Mouse (Mus musculus) stomach, postnatal 0 days (tissue): Measurements from ENCODE around the gene Rab6b. TPM values are rescaled to one million over a fixed set of nuclear protein-coding genes. Genes with fewer than 3 reads are reported as not detected.
A peak's percentile ranks its signal among the peaks of the same experiment; 100 is the strongest.

Source experiments
- ATAC-seq: fragments of 200-750 bp; cut with Nextera tagmentation; 2 replicates; pipeline ENCODE4 v1.8.0; 2017; ENCODE audit not compliant: low FRiP score, low TSS enrichment
- DNase-seq: peaks from one replicate; pipeline ENCODE4 v3.0.0-alpha.2; 2016; ENCODE audit warnings: low spot score
- H3K27ac ChIP-seq: fragments of 300-500 bp; sonication (generic); replicated peaks from 2 replicates; pipeline ENCODE4 v1.5.1; 2014; ENCODE audit warnings: mild to moderate bottlenecking, control low read depth
- H3K27me3 ChIP-seq: fragments of 300-500 bp; sonication (generic); 2 replicates; pipeline ENCODE4 v1.6.1; 2014; ENCODE audit warnings: low read length; ENCODE audit not compliant: control insufficient read depth, insufficient read depth
- H3K36me3 ChIP-seq: fragments of 300-500 bp; sonication (generic); 2 replicates; pipeline ENCODE4 v1.6.1; 2014; ENCODE audit warnings: low read length, mixed read lengths; ENCODE audit not compliant: control insufficient read depth, insufficient read depth
- H3K4me1 ChIP-seq: fragments of 300-500 bp; sonication (generic); replicated peaks from 2 replicates; pipeline ENCODE4 v1.6.1; 2014; ENCODE audit warnings: antibody characterized with exemption; ENCODE audit not compliant: control insufficient read depth, insufficient read depth
- H3K4me2 ChIP-seq: fragments of 300-500 bp; sonication (generic); replicated peaks from 2 replicates; pipeline ENCODE4 v1.6.1; 2014; ENCODE audit warnings: low read depth, mild to moderate bottlenecking, control low read depth, moderate library complexity
- H3K4me3 ChIP-seq: fragments of 300-500 bp; sonication (generic); 2 replicates; pipeline ENCODE4 v1.5.1; 2014; ENCODE audit warnings: low read depth, low read length, control low read depth
- H3K9ac ChIP-seq: fragments of 300-500 bp; sonication (generic); 2 replicates; pipeline ENCODE4 v1.6.1; 2014; ENCODE audit warnings: mild to moderate bottlenecking, low read length, control low read depth, mixed read lengths
- H3K9me3 ChIP-seq: fragments of 300-500 bp; sonication (generic); 2 replicates; pipeline ENCODE4 v1.6.1; 2016; ENCODE audit warnings: low read length; ENCODE audit not compliant: control insufficient read depth
- CTCF ChIP-seq: IDR thresholded peaks from 2 replicates; pipeline ENCODE4 v1.5.1; 2016; ENCODE audit warnings: antibody characterized with exemption, low read depth, mild to moderate bottlenecking, moderate library complexity
- EP300 ChIP-seq: optimal IDR thresholded peaks from 2 replicates; pipeline ENCODE3; 2016; ENCODE audit warnings: antibody characterized with exemption
- WGBS: fragments of 180-500 bp; shearing (Covaris S2); extraction: QIAGEN DNeasy Blood & Tissue Kit; methylation state at CpG from one replicate; pipeline ENCODE4 v1.1.7; 2014; 5-methylcytosine and 5-hydroxymethylcytosine counted together
- polyA plus RNA-seq: library from polyadenylated mRNA; unstranded; fragments of >200 nt; fragmentation: Nextera tagmentation; extraction: Ambion mirVana; gene quantifications from 2 replicates; pipeline ENCODE4 v1.2.1, GENCODE M21; 2015

The Rab6b gene
- polyA plus RNA-seq, 1 experiment from 2014 or later = 4.1 TPM

- H3K4me1 ChIP-seq = no peaks in the 10 kb centered on the region
- no peaks in the 10 kb centered on the region for H3K36me3 ChIP-seq
- H3K9me3 ChIP-seq = no peaks in the 10 kb centered on the region
- ATAC-seq (no peak), DNase-seq (no peak)
- TF ChIP-seq CTCF (no peak), EP300 (no peak)
- 65% methylated on average over 5 of the region's 5 CpGs for WGBS
- H3K27me3 ChIP-seq = peaks cover 6% of the 10 kb centered on the region
- no peak overlapping the region for H3K4me3 ChIP-seq
- no peak overlapping the region for H3K4me2 ChIP-seq
- H3K27ac ChIP-seq = no peak overlapping the region
- no peak overlapping the region for H3K9ac ChIP-seq
Measured at GRCm38 (mm10) chr9:103117495-103117894, 5.9 kb downstream of the Rab6b start.

GRCm38 (mm10) chr9:103117951-103118350, 6.4 kb downstream of the Rab6b start:
- no peak for DNase-seq
- Histone ChIP-seq H3K27me3 (peaks cover 3% of the 10 kb centered on the region), H3K4me2 (no peak overlapping the region), H3K4me1 (no peaks in the 10 kb centered on the region), H3K36me3 (no peaks in the 10 kb centered on the region), H3K4me3 (no peak overlapping the region), H3K27ac (no peak overlapping the region), H3K9ac (no peak overlapping the region), H3K9me3 (no peaks in the 10 kb centered on the region)
- TF ChIP-seq CTCF (no peak), EP300 (no peak)
- 90% methylated on average over 8 of the region's 8 CpGs for WGBS
- no peak for ATAC-seq

- no peak for DNase-seq
Measured at GRCm38 (mm10) chr9:103118651-103119275, 7.2 kb downstream of the Rab6b start.

GRCm38 (mm10) chr9:103119781-103120180, 8.2 kb downstream of the Rab6b start:
- Histone ChIP-seq H3K36me3 (no peaks in the 10 kb centered on the region), H3K4me3 (no peak overlapping the region), H3K27ac (no peak overlapping the region), H3K9ac (no peak overlapping the region), H3K4me2 (no peak overlapping the region), H3K27me3 (no peaks in the 10 kb centered on the region), H3K4me1 (no peaks in the 10 kb centered on the region), H3K9me3 (no peaks in the 10 kb centered on the region)
- no peak for TF ChIP-seq EP300
- TF ChIP-seq CTCF = no peak
- WGBS = 87% methylated on average over 9 of the region's 9 CpGs
- no peak for ATAC-seq
- DNase-seq = no peak

More at GRCm38 (mm10) chr9:103118651-103119275, 7.2 kb downstream of the Rab6b start:
- Histone ChIP-seq H3K27me3 (no peaks in the 10 kb centered on the region), H3K27ac (no peak overlapping the region), H3K4me2 (no peak overlapping the region), H3K9me3 (no peaks in the 10 kb centered on the region), H3K9ac (no peak overlapping the region), H3K4me1 (no peaks in the 10 kb centered on the region), H3K36me3 (no peaks in the 10 kb centered on the region), H3K4me3 (no peak overlapping the region)
- no peak for ATAC-seq
- WGBS = 83% methylated on average over 5 of the region's 5 CpGs
- TF ChIP-seq CTCF = no peak

GRCm38 (mm10) chr9:103120231-103120630, 8.6 kb downstream of the Rab6b start:
- Histone ChIP-seq H3K27me3 (no peaks in the 10 kb centered on the region), H3K9ac (no peak overlapping the region), H3K4me3 (no peak overlapping the region), H3K4me1 (no peaks in the 10 kb centered on the region), H3K27ac (no peak overlapping the region), H3K9me3 (no peaks in the 10 kb centered on the region), H3K4me2 (no peak overlapping the region), H3K36me3 (no peaks in the 10 kb centered on the region)
- DNase-seq = peak; percentile 30
- WGBS = 38% methylated on average over 2 of the region's 2 CpGs
- TF ChIP-seq CTCF (peak; percentile 50), EP300 (no peak)
- ATAC-seq = peak; percentile 40; the same call in 1 of the 2 replicates

GRCm38 (mm10) chr9:103121546-103121945, 10.0 kb downstream of the Rab6b start:
- no peaks in the 10 kb centered on the region for H3K4me1 ChIP-seq
- no peak overlapping the region for H3K9ac ChIP-seq
- H3K4me2 ChIP-seq = no peak overlapping the region
- TF ChIP-seq CTCF = no peak
- no peak for TF ChIP-seq EP300
- 75% methylated on average over 7 of the region's 7 CpGs for WGBS
- H3K27me3 ChIP-seq = no peaks in the 10 kb centered on the region
- H3K27ac ChIP-seq = no peak overlapping the region
- no peak overlapping the region for H3K4me3 ChIP-seq
- DNase-seq = no peak
- H3K9me3 ChIP-seq = no peaks in the 10 kb centered on the region
- no peaks in the 10 kb centered on the region for H3K36me3 ChIP-seq
- no peak for ATAC-seq
